Mouse (Mus musculus) embryonic facial prominence, embryonic 15.5 days (tissue): ENCODE measurements around the gene Zfp710. TPM values are rescaled to one million over a fixed set of nuclear protein-coding genes. Genes with fewer than 3 reads are reported as not detected.
"Not testable (repeated sequence)": the region's sequence is repeated elsewhere in the genome, so short reads cannot be mapped to it uniquely, and the experiment has no call there.

ENCODE experiments used
- ATAC-seq: fragments of 200-750 bp; cut with Nextera tagmentation; 2 replicates; pipeline ENCODE4 v1.8.0; 2017; ENCODE audit warnings: low read depth, moderate TSS enrichment; ENCODE audit not compliant: insufficient number of reproducible peaks, low FRiP score, low TSS enrichment
- H3K27ac ChIP-seq: fragments of 300-500 bp; sonication (generic); replicated peaks from 2 replicates; pipeline ENCODE4 v1.5.1; 2015; ENCODE audit warnings: mild to moderate bottlenecking, inconsistent platforms
- H3K27me3 ChIP-seq: fragments of 300-500 bp; sonication (generic); 2 replicates; pipeline ENCODE4 v1.6.1; 2015; ENCODE audit warnings: inconsistent platforms
- H3K36me3 ChIP-seq: fragments of 300-500 bp; sonication (generic); 2 replicates; pipeline ENCODE4 v1.6.1; 2015; ENCODE audit warnings: mild to moderate bottlenecking, inconsistent platforms
- H3K4me1 ChIP-seq: fragments of 300-500 bp; sonication (generic); 2 replicates; pipeline ENCODE4 v1.6.1; 2015; ENCODE audit warnings: inconsistent platforms
- H3K4me2 ChIP-seq: fragments of 300-500 bp; sonication (generic); replicated peaks from 2 replicates; pipeline ENCODE4 v1.6.1; 2015; ENCODE audit warnings: mild to moderate bottlenecking, inconsistent platforms
- H3K4me3 ChIP-seq: fragments of 300-500 bp; sonication (generic); replicated peaks from 2 replicates; pipeline ENCODE4 v1.5.1; 2015; ENCODE audit warnings: mild to moderate bottlenecking, inconsistent platforms
- H3K9ac ChIP-seq: fragments of 300-500 bp; sonication (generic); 2 replicates; pipeline ENCODE4 v1.6.1; 2015; ENCODE audit warnings: inconsistent platforms
- H3K9me3 ChIP-seq: fragments of 300-500 bp; sonication (generic); replicated peaks from 2 replicates; pipeline ENCODE4 v1.6.1; 2016; ENCODE audit warnings: inconsistent platforms
- WGBS: fragments of 180-500 bp; shearing (Covaris S2); methylation state at CpG from one replicate; pipeline ENCODE4 v1.1.7; 2015; 5-methylcytosine and 5-hydroxymethylcytosine counted together
- polyA plus RNA-seq: library from polyadenylated mRNA; unstranded; fragments of >200 nt; fragmentation: Nextera tagmentation; extraction: Ambion mirVana; gene quantifications from 2 replicates; pipeline ENCODE4 v1.2.1, GENCODE M21; 2015

The Zfp710 gene
- polyA plus RNA-seq, 1 experiment from 2014 or later = 22.0 TPM

DNA sequence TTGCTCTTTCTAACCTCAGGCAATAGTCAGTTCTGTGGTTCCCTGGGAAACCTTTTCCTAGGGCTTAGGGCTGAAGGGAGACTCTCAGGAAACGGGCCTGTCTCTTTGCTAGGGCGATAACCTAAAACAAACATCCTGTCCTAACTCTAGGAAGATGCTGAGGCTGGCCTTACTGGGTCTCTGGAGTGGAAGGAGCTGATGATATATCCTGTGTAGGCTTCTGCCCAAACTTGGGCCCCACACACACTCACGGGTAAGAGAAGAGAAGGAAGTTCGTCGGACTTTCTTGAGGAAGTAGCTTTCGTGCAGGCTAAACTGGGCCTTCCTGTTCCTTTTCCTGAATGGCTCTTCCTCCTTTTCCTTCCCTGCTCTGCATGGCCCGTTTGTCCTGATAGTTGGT, 19.6 kb downstream of the Zfp710 start:
- no peaks in the 10 kb centered on the region for H3K27me3 ChIP-seq
- H3K9me3 ChIP-seq = no peaks in the 10 kb centered on the region
- H3K27ac ChIP-seq = no peak overlapping the region; the same call in 1 of the 2 replicates
- H3K4me1 ChIP-seq = peaks cover 38% of the 10 kb centered on the region
- H3K9ac ChIP-seq = no peak overlapping the region
- peak; percentile 61; the same call in 1 of the 2 replicates for ATAC-seq
- H3K4me3 ChIP-seq = no peak overlapping the region
- no peaks in the 10 kb centered on the region for H3K36me3 ChIP-seq
- H3K4me2 ChIP-seq = no peak overlapping the region
- WGBS = 44% methylated on average over 7 of the region's 7 CpGs

GRCm38 (mm10) chr7:80047041-80047440, 22.4 kb downstream of the Zfp710 start:
- Histone ChIP-seq H3K36me3 (no peaks in the 10 kb centered on the region), H3K27me3 (no peaks in the 10 kb centered on the region), H3K9ac (no peak overlapping the region), H3K4me2 (no peak overlapping the region), H3K27ac (peak overlapping the region; percentile 24; the same call in 1 of the 2 replicates), H3K9me3 (no peaks in the 10 kb centered on the region), H3K4me1 (peaks cover 46% of the 10 kb centered on the region), H3K4me3 (no peak overlapping the region)
- no peak for ATAC-seq
- WGBS = 82% methylated on average over 4 of the region's 4 CpGs

GRCm38 (mm10) chr7:80049746-80050145, 25.1 kb downstream of the Zfp710 start:
- Histone ChIP-seq H3K27me3 (no peaks in the 10 kb centered on the region), H3K4me2 (no peak overlapping the region), H3K4me3 (no peak overlapping the region), H3K4me1 (peaks cover 52% of the 10 kb centered on the region), H3K9me3 (no peaks in the 10 kb centered on the region), H3K36me3 (no peaks in the 10 kb centered on the region; the same call in 1 of the 2 replicates), H3K9ac (no peak overlapping the region), H3K27ac (no peak overlapping the region)
- WGBS = 80% methylated on average over 2 of the region's 2 CpGs
- no peak for ATAC-seq

DNA sequence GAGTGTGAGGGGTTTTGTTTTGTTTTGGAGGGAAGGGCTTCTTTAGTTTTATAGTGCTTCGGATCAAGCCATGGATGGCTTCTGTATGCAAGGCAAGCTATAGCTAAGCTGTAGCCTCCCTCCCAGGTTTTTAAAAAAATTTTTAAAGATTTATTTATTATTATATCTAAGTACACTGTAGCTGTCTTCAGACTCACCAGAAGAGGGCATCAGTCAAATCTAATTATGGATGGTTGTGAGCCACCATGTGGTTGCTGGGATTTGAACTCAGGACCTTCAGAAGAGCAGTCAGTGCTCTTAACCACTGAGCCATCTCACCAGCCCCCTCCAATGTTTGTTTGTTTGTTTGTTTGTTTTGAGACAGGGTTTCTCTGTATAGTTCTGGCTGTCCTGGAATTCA, 25.8 kb downstream of the Zfp710 start:
- WGBS = 95% methylated on average over 1 of the region's 1 CpGs
- not testable (repeated sequence) for ATAC-seq, H3K4me2 ChIP-seq, H3K36me3 ChIP-seq, H3K27ac ChIP-seq, H3K27me3 ChIP-seq, H3K9ac ChIP-seq, H3K4me3 ChIP-seq, H3K9me3 ChIP-seq
- peaks cover 48% of the 10 kb centered on the region for H3K4me1 ChIP-seq

- H3K36me3 ChIP-seq = no peaks in the 10 kb centered on the region; the same call in 1 of the 2 replicates
- H3K4me3 ChIP-seq = no peak overlapping the region
- peaks cover 49% of the 10 kb centered on the region for H3K4me1 ChIP-seq
- no peak overlapping the region for H3K4me2 ChIP-seq
- H3K27me3 ChIP-seq = no peaks in the 10 kb centered on the region
- no peak overlapping the region for H3K9ac ChIP-seq
- peak; percentile 51 for ATAC-seq
- 52% methylated on average over 6 of the region's 6 CpGs for WGBS
- H3K9me3 ChIP-seq = no peaks in the 10 kb centered on the region
- H3K27ac ChIP-seq = 0 out of 2 replicates have a peak overlapping the region, but pooled peaks have one; percentile 18
Observed at GRCm38 (mm10) chr7:80051835-80052234, 27.2 kb downstream of the Zfp710 start.

DNA sequence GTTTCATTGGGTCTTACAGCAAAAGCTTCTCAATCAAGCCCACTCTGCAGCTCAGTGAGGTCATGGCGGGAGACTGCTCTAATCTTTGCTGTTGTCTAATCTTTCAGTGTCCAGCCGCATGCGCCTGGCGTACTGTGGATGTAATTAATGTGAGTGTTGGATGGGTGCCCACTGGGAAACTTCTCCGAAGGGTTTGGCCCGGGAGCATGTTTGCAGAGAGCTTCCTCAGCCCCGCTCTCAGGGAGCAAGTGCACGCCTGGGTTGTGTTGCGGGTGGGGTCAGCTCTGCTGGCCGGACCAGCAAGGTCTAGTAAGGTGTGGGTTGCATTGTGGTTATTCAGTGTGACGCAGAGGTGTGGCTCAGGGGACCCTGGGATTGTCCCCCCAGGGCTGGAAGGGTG, 27.6 kb downstream of the Zfp710 start:
- no peaks in the 10 kb centered on the region; the same call in 1 of the 2 replicates for H3K36me3 ChIP-seq
- no peak overlapping the region for H3K4me2 ChIP-seq
- H3K27me3 ChIP-seq = no peaks in the 10 kb centered on the region
- no peak overlapping the region for H3K9ac ChIP-seq
- ATAC-seq = peak; percentile 32
- peaks cover 49% of the 10 kb centered on the region for H3K4me1 ChIP-seq
- 48% methylated on average over 11 of the region's 11 CpGs for WGBS
- H3K4me3 ChIP-seq = no peak overlapping the region
- no peaks in the 10 kb centered on the region for H3K9me3 ChIP-seq
- 0 out of 2 replicates have a peak overlapping the region, but pooled peaks have one; percentile 18 for H3K27ac ChIP-seq

DNA sequence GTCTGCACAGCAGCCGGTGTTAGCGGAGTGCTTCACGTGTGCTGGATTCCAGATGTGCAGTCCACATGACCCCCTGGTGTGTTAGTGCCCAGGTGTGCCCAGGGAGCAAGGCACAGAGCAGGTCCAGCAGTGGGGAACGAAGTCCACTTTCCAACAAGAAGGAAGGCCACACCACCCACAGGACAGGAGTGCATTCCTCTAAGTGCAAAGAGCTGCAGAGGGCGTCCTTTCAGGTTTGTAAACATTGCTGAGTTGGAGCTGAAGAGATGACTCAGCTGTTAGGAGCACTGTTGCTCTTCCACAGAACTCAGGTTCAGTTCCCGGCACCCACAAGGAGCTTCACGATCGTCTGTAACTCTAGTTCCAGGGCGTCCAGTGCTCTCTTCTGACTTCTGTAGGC, 28.5 kb downstream of the Zfp710 start:
- Histone ChIP-seq H3K4me1 (peaks cover 49% of the 10 kb centered on the region), H3K27ac (no peak overlapping the region)
- 83% methylated on average over 9 of the region's 9 CpGs for WGBS

DNA sequence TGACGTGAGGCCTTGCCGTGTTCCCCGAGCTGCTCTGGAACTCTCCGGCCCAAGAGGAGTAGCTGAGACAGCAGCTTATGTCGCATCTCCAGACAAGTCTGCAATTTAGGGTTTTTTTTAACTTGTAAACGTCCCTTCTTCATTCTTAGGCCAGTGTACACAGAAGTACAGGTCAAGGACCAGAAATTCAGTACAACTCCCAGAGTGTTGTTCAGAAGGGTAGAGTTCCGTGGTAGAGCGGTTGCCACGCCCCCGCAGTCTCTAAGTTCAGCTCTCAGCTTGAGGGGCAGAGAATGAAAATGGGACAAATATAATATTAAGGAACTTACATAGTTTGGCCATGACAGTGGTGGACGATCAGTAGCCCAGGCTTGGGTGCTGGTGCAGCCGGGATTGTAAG, 31.2 kb downstream of the Zfp710 start:
- Histone ChIP-seq H3K27ac (no peak overlapping the region), H3K4me1 (peaks cover 55% of the 10 kb centered on the region), H3K4me3 (no peak overlapping the region), H3K4me2 (no peak overlapping the region), H3K9me3 (no peaks in the 10 kb centered on the region), H3K36me3 (no peaks in the 10 kb centered on the region; the same call in 1 of the 2 replicates), H3K27me3 (no peaks in the 10 kb centered on the region), H3K9ac (no peak overlapping the region)
- 81% methylated on average over 12 of the region's 12 CpGs for WGBS
- no peak for ATAC-seq

More for the DNA sequence above, 28.5 kb downstream of the Zfp710 start:
- H3K9ac ChIP-seq = no peak overlapping the region
- no peak overlapping the region for H3K4me3 ChIP-seq
- no peaks in the 10 kb centered on the region; the same call in 1 of the 2 replicates for H3K36me3 ChIP-seq
- H3K9me3 ChIP-seq = no peaks in the 10 kb centered on the region
- no peak overlapping the region for H3K4me2 ChIP-seq
- H3K27me3 ChIP-seq = no peaks in the 10 kb centered on the region
- ATAC-seq = no peak

GRCm38 (mm10) chr7:80057002-80057691, 32.5 kb downstream of the Zfp710 start:
- 67% methylated on average over 4 of the region's 4 CpGs for WGBS
- H3K27ac ChIP-seq = peak overlapping the region; percentile 65
- H3K4me1 ChIP-seq = peaks cover 53% of the 10 kb centered on the region
- no peak overlapping the region for H3K9ac ChIP-seq
- no peak for ATAC-seq
- H3K4me3 ChIP-seq = no peak overlapping the region
- no peak overlapping the region for H3K4me2 ChIP-seq
- no peaks in the 10 kb centered on the region; the same call in 1 of the 2 replicates for H3K36me3 ChIP-seq
- H3K9me3 ChIP-seq = no peaks in the 10 kb centered on the region
- no peaks in the 10 kb centered on the region for H3K27me3 ChIP-seq

GRCm38 (mm10) chr7:80057781-80058180, 33.2 kb downstream of the Zfp710 start:
- Histone ChIP-seq H3K4me3 (no peak overlapping the region), H3K4me2 (no peak overlapping the region), H3K9ac (no peak overlapping the region), H3K4me1 (peaks cover 53% of the 10 kb centered on the region), H3K27me3 (no peaks in the 10 kb centered on the region), H3K27ac (peak overlapping the region; percentile 65), H3K9me3 (no peaks in the 10 kb centered on the region), H3K36me3 (no peaks in the 10 kb centered on the region; the same call in 1 of the 2 replicates)
- ATAC-seq = no peak
- 59% methylated on average over 14 of the region's 14 CpGs for WGBS

GRCm38 (mm10) chr7:80058405-80059063, 33.9 kb downstream of the Zfp710 start:
- 76% methylated on average over 4 of the region's 4 CpGs for WGBS
- no peak for ATAC-seq
- no peak overlapping the region for H3K4me2 ChIP-seq
- H3K4me3 ChIP-seq = no peak overlapping the region
- no peaks in the 10 kb centered on the region for H3K9me3 ChIP-seq
- H3K36me3 ChIP-seq = no peaks in the 10 kb centered on the region; the same call in 1 of the 2 replicates
- no peak overlapping the region for H3K9ac ChIP-seq
- H3K27me3 ChIP-seq = no peaks in the 10 kb centered on the region
- H3K4me1 ChIP-seq = peaks cover 57% of the 10 kb centered on the region
- peak overlapping the region; percentile 65 for H3K27ac ChIP-seq
